Mouse (Mus musculus) brain, embryonic 14.5 days (tissue): ENCODE results near the gene Abhd6.

Experiments
- CTCF ChIP-seq: fragments of 200-500 bp; IDR thresholded peaks from 2 replicates; pipeline ENCODE4 v1.5.1; 2012; ENCODE audit warnings: inconsistent platforms, mild to moderate bottlenecking, moderate library complexity, borderline replicate concordance; ENCODE audit not compliant: insufficient read depth, insufficient read length; ENCODE audit errors: extremely low read depth
- POLR2A ChIP-seq: fragments of 200-500 bp; IDR thresholded peaks from 2 replicates; pipeline ENCODE4 v1.6.1; 2012; ENCODE audit warnings: mild to moderate bottlenecking, inconsistent platforms, borderline replicate concordance; ENCODE audit not compliant: poor library complexity, insufficient read depth, insufficient read length, severe bottlenecking; ENCODE audit errors: extremely low read depth

DNA sequence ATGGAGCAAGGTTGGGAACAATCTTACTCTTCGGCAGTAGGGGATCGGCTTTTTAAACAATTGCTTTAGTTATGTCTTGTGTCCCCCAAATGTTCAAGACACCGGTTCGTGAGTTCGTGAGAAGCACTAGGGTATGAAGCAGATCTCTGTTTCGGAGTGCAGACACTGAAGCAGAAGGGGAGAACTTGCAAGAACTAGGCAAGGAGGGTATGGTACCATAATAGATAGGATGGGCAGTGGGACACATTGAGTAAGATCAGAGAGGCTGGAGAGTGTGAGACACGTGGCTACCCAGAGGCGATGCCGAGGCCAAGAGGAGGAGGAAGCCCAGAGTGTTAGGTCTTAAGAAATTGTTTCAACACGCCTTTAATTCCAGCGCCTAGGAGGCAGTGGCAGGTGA, 78.0 kb downstream of the Abhd6 start:
- TF ChIP-seq CTCF (no peak), POLR2A (no peak)
